Mouse (Mus musculus): Measurements from ENCODE around the gene Ccdc36. TPM values are rescaled to one million over a fixed set of nuclear protein-coding genes. Genes with fewer than 3 reads are reported as not detected.

Ccdc36 gene
- polyA plus RNA-seq, 1 experiment from 2014 or later = 2.4 TPM

GRCm38 (mm10) chr9:108441236-108441919 lies 13.1 kb upstream of the Ccdc36 start:
- Histone ChIP-seq H3K4me2 (no peak overlapping the region), H3K4me1 (peaks cover 26% of the 10 kb centered on the region), H3K9me3 (no peaks in the 10 kb centered on the region), H3K9ac (no peak overlapping the region), H3K4me3 (no peak overlapping the region), H3K27me3 (no peaks in the 10 kb centered on the region), H3K36me3 (no peaks in the 10 kb centered on the region), H3K27ac (no peak overlapping the region)
- WGBS = 80% methylated on average over 11 of the region's 11 CpGs
- peak; percentile 17; the same call in 1 of the 2 replicates for ATAC-seq (ENCODE audit: borderline replicate concordance, extremely low read depth, low FRiP score, low TSS enrichment)

DNA sequence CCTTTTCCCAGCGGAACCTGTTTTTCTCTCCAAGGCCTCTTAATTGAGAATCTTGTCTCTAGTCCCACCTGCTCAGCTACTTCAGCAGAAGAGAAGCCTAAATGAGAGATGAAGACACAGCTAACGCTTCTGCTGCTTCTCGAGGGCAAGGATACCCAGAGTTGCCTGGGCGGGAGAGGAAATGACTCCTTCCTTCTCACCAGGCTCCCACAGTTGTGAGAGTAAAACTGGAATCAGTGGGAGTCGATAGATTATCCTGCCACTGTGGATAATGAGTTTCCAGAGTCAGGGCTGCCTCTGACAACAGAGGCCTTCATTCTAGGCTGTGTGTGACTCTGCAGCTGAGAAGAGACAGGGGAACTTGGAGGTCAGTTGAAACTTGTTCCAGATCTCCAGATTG lies 12.2 kb upstream of the Ccdc36 start:
- Histone ChIP-seq H3K9ac (no peak overlapping the region), H3K36me3 (no peaks in the 10 kb centered on the region), H3K27me3 (no peaks in the 10 kb centered on the region), H3K27ac (peak overlapping the region; percentile 17; the same call in 1 of the 2 replicates), H3K4me2 (no peak overlapping the region), H3K4me3 (no peak overlapping the region), H3K9me3 (no peaks in the 10 kb centered on the region), H3K4me1 (peaks cover 26% of the 10 kb centered on the region)
- ATAC-seq (ENCODE audit: borderline replicate concordance, extremely low read depth, low FRiP score, low TSS enrichment) = no peak
- WGBS = 58% methylated on average over 5 of the region's 5 CpGs

GRCm38 (mm10) chr9:108439176-108439575 lies 10.9 kb upstream of the Ccdc36 start:
- Histone ChIP-seq H3K4me3 (no peak overlapping the region), H3K36me3 (no peaks in the 10 kb centered on the region), H3K9ac (no peak overlapping the region), H3K9me3 (no peaks in the 10 kb centered on the region), H3K27me3 (no peaks in the 10 kb centered on the region), H3K4me2 (no peak overlapping the region), H3K4me1 (peaks cover 25% of the 10 kb centered on the region), H3K27ac (no peak overlapping the region)
- no peak for ATAC-seq (ENCODE audit: borderline replicate concordance, extremely low read depth, low FRiP score, low TSS enrichment)
- 83% methylated on average over 6 of the region's 6 CpGs for WGBS

- no peak within 1 kb of the TSS for H3K9ac ChIP-seq
- H3K9me3 ChIP-seq = no peaks in the 10 kb centered on the region
- H3K4me1 ChIP-seq = peaks cover 18% of the 10 kb centered on the region
- no peak within 1 kb of the TSS for H3K4me3 ChIP-seq
- H3K36me3 ChIP-seq = no peaks in the 10 kb centered on the region
- no peak for ATAC-seq (ENCODE audit: borderline replicate concordance, extremely low read depth, low FRiP score, low TSS enrichment)
- H3K4me2 ChIP-seq = no peak within 1 kb of the TSS
- no peaks in the 10 kb centered on the region for H3K27me3 ChIP-seq
- no peak within 1 kb of the TSS for H3K27ac ChIP-seq
- 64% methylated on average over 3 of the region's 3 CpGs for WGBS
Measured at GRCm38 (mm10) chr9:108436182-108436581, 7.9 kb upstream of the Ccdc36 start, which contains the start of gene BC048562. Gene BC048562, plus strand, starts transcription at chr9:108436482.

DNA sequence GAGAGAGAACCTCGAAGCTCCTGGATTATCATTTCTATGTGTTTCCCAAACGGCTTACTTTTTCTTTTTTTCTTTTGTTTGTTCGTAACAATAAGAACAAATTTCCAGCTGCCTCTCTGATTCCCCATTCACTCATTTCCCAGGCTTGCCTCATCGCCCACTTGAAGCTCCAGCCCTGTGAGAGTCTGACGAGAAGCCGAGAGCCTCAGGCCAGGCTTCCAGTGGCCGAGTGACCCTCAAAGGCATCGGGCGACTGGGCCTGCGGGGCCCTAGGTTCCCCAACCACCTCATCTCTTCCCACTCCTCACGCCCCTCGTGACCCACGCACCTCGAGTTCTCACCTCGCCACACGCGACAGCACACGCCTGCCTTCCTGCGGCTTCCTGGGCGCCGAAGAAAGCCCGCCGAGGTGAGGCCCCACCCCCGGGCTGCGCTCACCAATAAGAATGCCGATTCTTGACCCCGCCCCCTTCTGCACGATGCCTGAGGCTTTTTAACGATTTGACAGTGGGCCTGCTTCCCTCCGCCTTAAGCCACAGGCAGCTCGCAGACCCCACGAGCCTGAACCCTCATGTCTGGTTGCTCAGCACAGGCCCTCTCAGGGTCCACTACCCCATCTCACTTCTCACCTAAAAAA lies 3.3 kb upstream of the Ccdc36 start:
- H3K9ac ChIP-seq = 0 out of 2 replicates have a peak overlapping the region, but pooled peaks have one; percentile 30
- H3K27me3 ChIP-seq = no peaks in the 10 kb centered on the region
- no peak overlapping the region for H3K27ac ChIP-seq
- WGBS = 47% methylated on average over 32 of the region's 32 CpGs
- peaks cover 4% of the 10 kb centered on the region; the same call in 1 of the 2 replicates for H3K4me1 ChIP-seq
- peak overlapping the region; percentile 65 for H3K4me2 ChIP-seq
- no peaks in the 10 kb centered on the region for H3K9me3 ChIP-seq
- H3K36me3 ChIP-seq = no peaks in the 10 kb centered on the region
- peak overlapping the region; percentile 39 for H3K4me3 ChIP-seq
- ATAC-seq (ENCODE audit: borderline replicate concordance, extremely low read depth, low FRiP score, low TSS enrichment) = peak; percentile 70; the same call in 1 of the 2 replicates

- no peaks in the 10 kb centered on the region for H3K9me3 ChIP-seq
- ATAC-seq (ENCODE audit: borderline replicate concordance, extremely low read depth, low FRiP score, low TSS enrichment) = no peak
- 79% methylated on average over 1 of the region's 1 CpGs for WGBS
- H3K4me1 ChIP-seq = no peaks in the 10 kb centered on the region
- H3K4me3 ChIP-seq = no peak overlapping the region
- H3K27me3 ChIP-seq = no peaks in the 10 kb centered on the region
- H3K4me2 ChIP-seq = no peak overlapping the region
- no peak overlapping the region for H3K27ac ChIP-seq
- H3K9ac ChIP-seq = no peak overlapping the region
- no peaks in the 10 kb centered on the region for H3K36me3 ChIP-seq
Measured at GRCm38 (mm10) chr9:108412221-108412620, 16.1 kb downstream of the Ccdc36 start.

- Histone ChIP-seq H3K9me3 (no peaks in the 10 kb centered on the region), H3K4me1 (no peaks in the 10 kb centered on the region), H3K4me3 (no peak overlapping the region), H3K9ac (no peak overlapping the region), H3K27me3 (no peaks in the 10 kb centered on the region), H3K27ac (no peak overlapping the region), H3K36me3 (no peaks in the 10 kb centered on the region), H3K4me2 (no peak overlapping the region)
- ATAC-seq (ENCODE audit: borderline replicate concordance, extremely low read depth, low FRiP score, low TSS enrichment) = no peak
- WGBS = 75% methylated on average over 9 of the region's 9 CpGs
Measured at GRCm38 (mm10) chr9:108411381-108411942, 16.8 kb downstream of the Ccdc36 start.

DNA sequence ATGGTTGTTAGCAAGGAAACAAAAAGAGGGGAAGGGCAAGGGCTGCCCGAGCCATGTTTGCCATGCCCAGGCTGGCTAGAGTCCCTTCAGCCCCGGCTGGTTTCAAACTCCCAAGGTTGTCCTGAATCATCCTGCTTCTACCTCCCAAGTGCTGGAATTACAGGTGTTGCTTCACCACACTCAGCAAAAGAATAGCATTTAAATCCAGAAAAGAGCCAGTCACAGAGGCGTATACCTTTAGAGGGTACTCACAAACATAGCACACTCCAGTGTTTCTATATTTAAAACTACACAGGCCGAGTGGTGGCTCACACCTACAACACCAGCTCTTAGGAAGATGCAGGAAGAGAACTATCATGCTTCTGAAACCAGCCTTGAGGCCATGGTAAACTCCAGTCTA lies 18.7 kb downstream of the Ccdc36 start:
- ATAC-seq (ENCODE audit: borderline replicate concordance, extremely low read depth, low FRiP score, low TSS enrichment) = no peak
- no peak overlapping the region for H3K4me2 ChIP-seq
- H3K4me3 ChIP-seq = no peak overlapping the region
- no peaks in the 10 kb centered on the region for H3K4me1 ChIP-seq
- H3K9me3 ChIP-seq = no peaks in the 10 kb centered on the region
- no peak overlapping the region for H3K9ac ChIP-seq
- 84% methylated on average over 4 of the region's 4 CpGs for whole genome bisulfite sequencing
- no peaks in the 10 kb centered on the region for H3K36me3 ChIP-seq
- no peak overlapping the region for H3K27ac ChIP-seq
- H3K27me3 ChIP-seq = no peaks in the 10 kb centered on the region

DNA sequence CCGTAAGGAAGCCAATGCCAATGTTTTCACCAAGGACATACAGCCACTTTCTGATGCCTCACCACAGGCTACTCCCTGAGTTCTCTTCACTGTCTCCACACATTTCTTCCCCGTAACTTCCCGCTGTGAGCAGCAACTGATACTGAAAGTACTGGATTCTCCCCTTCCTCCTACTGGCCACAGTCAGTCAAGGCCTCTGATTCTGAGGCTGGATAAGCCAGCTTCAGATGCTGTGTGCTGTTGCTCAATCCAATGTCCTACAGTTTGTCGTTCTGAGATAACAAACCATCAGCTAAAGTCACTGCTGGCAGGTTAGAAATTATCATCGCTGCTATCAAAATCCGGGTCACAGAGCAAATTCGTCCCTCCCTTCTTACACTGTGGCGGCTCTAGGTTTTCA lies 23.8 kb downstream of the Ccdc36 start:
- 75% methylated on average over 8 of the region's 8 CpGs for WGBS
- no peaks in the 10 kb centered on the region for H3K4me1 ChIP-seq

GRCm38 (mm10) chr9:108403081-108403480 lies 25.2 kb downstream of the Ccdc36 start:
- Histone ChIP-seq H3K9me3 (no peaks in the 10 kb centered on the region), H3K4me3 (no peak overlapping the region), H3K36me3 (no peaks in the 10 kb centered on the region), H3K27ac (no peak overlapping the region), H3K27me3 (no peaks in the 10 kb centered on the region), H3K4me1 (no peaks in the 10 kb centered on the region), H3K4me2 (no peak overlapping the region), H3K9ac (no peak overlapping the region)
- 70% methylated on average over 4 of the region's 4 CpGs for WGBS
- no peak for ATAC-seq (ENCODE audit: borderline replicate concordance, extremely low read depth, low FRiP score, low TSS enrichment)

More for the DNA sequence above, 23.8 kb downstream of the Ccdc36 start:
- Histone ChIP-seq H3K9me3 (no peaks in the 10 kb centered on the region), H3K27me3 (no peaks in the 10 kb centered on the region), H3K4me3 (no peak overlapping the region), H3K4me2 (no peak overlapping the region), H3K36me3 (no peaks in the 10 kb centered on the region), H3K9ac (no peak overlapping the region), H3K27ac (no peak overlapping the region)
- no peak for ATAC-seq (ENCODE audit: borderline replicate concordance, extremely low read depth, low FRiP score, low TSS enrichment)

GRCm38 (mm10) chr9:108401186-108401960 lies 26.9 kb downstream of the Ccdc36 start:
- Histone ChIP-seq H3K4me1 (no peaks in the 10 kb centered on the region), H3K9me3 (no peaks in the 10 kb centered on the region), H3K4me2 (no peak overlapping the region), H3K27ac (no peak overlapping the region), H3K4me3 (no peak overlapping the region), H3K36me3 (no peaks in the 10 kb centered on the region), H3K27me3 (no peaks in the 10 kb centered on the region), H3K9ac (no peak overlapping the region)
- no peak for ATAC-seq (ENCODE audit: borderline replicate concordance, extremely low read depth, low FRiP score, low TSS enrichment)
- WGBS = 59% methylated on average over 7 of the region's 7 CpGs

All from lung, embryonic 15.5 days (tissue).